Mouse (Mus musculus): ENCODE data around the gene Cbr4. TPM values are rescaled to one million over a fixed set of nuclear protein-coding genes. Genes with fewer than 3 reads are reported as not detected.

Cbr4 gene
- total RNA-seq, 2 experiments from 2014 or later = 11.5 to 23.9 TPM

GRCm38 (mm10) chr8:61486923-61487529 is 508 bp upstream of the Cbr4 start:
- 0 out of 2 replicates have a peak, but pooled peaks have one; percentile 1 for ATAC-seq (ENCODE audit: poor library complexity, severe bottlenecking)

GRCm38 (mm10) chr8:61488631-61489030 is 1.1 kb downstream of the Cbr4 start:
- no peak for ATAC-seq (ENCODE audit: poor library complexity, severe bottlenecking)

DNA sequence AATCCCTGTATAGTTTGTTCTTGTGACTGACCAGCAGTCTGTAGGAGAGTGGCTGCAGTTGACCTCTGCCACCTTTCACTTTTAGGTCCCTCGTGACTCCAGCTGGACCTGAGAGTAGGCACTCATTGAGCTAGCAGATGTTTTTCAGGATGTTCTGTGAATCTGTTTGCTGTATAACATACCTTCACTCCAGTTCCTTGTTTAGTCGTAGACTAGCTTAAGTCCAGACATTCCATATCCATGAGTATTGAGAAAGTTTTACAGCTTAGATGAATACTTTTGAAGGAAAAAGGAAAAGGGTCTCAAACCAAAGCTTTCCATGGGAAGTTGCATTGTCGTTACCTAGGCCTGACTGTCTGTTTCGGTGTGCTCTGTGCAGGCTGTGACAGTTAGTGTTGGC is 9.6 kb downstream of the Cbr4 start:
- ATAC-seq (ENCODE audit: poor library complexity, severe bottlenecking) = no peak

- ATAC-seq (ENCODE audit: poor library complexity, severe bottlenecking) = no peak
These were observed 11.5 kb downstream of the Cbr4 start for GRCm38 (mm10) chr8:61499035-61499434.

DNA sequence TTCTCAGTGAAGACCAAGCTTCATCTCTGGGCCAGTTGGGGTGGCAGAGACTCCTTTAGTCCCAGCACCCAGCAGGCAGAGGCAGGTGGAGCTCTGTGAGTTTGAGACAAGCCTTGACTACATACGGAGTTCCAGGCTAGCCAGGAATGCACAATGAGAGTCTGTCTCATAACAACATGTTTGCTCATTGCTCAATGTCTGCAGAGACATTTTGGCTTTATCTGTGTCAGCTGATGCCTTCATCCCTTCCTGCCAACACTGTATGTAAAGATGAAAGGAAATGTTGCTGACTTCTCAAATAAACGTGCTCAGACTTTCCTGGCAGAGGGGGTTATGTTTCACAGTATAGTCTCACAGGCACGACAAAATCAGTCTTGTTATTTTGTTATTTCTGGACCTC is 13.4 kb downstream of the Cbr4 start:
- ATAC-seq (ENCODE audit: poor library complexity, severe bottlenecking) = no peak

- ATAC-seq (ENCODE audit: poor library complexity, severe bottlenecking) = no peak
These were observed 14.7 kb downstream of the Cbr4 start for GRCm38 (mm10) chr8:61502277-61502676.

- ATAC-seq (ENCODE audit: poor library complexity, severe bottlenecking) = no peak
These were observed 27.8 kb downstream of the Cbr4 start for GRCm38 (mm10) chr8:61515110-61515930.

DNA sequence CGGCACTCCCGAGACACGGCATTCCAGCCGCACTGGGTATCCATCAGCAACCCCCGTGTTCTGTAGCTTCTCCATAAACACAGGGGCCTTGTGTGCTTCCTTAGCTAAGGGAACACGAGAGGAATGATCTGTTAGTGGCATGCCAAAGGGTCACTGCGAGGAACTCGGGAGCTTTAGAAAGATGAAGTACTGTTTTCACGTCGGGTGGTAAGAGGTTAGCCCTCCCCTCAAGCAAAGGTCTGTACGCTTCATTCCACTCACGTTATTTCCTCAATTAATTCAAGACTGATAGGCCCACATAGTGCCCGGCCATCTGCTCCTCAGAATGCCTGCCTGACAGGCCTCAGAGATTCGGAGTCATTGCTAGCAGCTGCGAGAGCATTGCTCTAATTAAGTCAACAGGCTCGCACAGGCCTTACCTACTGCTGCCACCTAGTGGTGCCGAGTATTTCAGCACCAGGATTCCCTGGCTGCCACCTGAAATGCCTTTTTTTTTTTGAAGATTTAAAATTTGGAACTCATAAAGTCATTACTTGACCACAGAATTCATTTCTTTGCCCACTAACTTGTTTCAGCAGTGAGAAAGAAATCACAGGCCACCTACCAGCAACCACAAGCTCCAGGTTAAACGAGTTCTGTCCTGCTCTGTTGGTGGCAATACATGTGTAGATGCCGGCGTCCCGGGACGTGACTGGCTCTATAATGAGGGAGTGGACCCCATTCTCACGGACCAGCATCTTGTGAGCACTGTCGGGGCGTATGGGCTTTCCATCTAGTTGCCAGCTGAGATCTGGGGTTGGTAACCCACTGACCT is 28.6 kb downstream of the Cbr4 start:
- peak; percentile 76 for ATAC-seq (ENCODE audit: poor library complexity, severe bottlenecking)

- ATAC-seq (ENCODE audit: poor library complexity, severe bottlenecking) = no peak
These were observed 29.4 kb downstream of the Cbr4 start for GRCm38 (mm10) chr8:61516745-61517501.

GRCm38 (mm10) chr8:61517502-61518185 is 30.1 kb downstream of the Cbr4 start:
- ATAC-seq (ENCODE audit: poor library complexity, severe bottlenecking) = peak; percentile 82

DNA sequence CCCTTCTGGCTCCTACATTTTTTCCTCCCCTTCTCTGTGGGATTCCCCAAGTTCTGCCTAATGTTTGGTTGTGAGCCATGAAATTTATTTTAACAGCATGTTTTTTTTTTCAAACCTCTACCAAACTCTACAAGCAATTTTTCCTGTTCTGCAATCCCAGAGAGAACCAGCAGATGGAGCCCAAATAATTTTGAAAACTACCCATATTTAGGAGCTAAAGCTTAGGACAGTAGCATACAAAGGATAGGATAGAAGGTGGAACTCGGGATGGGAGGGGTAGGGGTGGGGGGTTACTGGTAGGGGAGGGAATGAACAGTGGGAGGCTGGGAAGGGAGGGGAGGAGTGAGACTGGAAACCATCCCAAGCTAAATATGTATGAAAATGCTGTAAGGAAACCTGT is 34.6 kb downstream of the Cbr4 start:
- ATAC-seq (ENCODE audit: poor library complexity, severe bottlenecking) = no peak

DNA sequence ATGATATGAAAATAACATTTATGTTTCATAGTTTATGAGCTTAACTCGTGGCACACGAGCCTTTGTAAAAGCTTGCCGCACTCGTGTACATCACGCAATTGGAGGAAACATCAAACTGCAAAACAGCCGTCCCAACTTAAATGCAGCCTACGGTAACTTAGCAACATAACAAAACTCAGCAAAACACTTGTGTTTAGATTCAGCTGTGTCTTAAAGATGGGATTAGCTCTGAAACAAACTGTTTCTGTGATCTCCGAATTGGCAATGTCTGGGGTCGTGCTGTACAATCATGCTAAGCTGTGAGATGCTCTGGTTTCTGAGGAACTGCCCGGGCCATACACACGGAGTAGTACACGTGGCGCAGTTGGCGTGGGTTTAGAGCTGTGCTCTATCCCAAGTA is 39.5 kb downstream of the Cbr4 start:
- ATAC-seq (ENCODE audit: poor library complexity, severe bottlenecking) = no peak

- no peak for ATAC-seq (ENCODE audit: poor library complexity, severe bottlenecking)
These were observed 40.7 kb downstream of the Cbr4 start for GRCm38 (mm10) chr8:61528197-61528596.

GRCm38 (mm10) chr8:61528642-61529041 is 41.1 kb downstream of the Cbr4 start:
- no peak for ATAC-seq (ENCODE audit: poor library complexity, severe bottlenecking)

- ATAC-seq (ENCODE audit: poor library complexity, severe bottlenecking) = no peak
These were observed 44.6 kb downstream of the Cbr4 start for GRCm38 (mm10) chr8:61531944-61532795.

- no peak for ATAC-seq (ENCODE audit: poor library complexity, severe bottlenecking)
These were observed 45.3 kb downstream of the Cbr4 start for GRCm38 (mm10) chr8:61532831-61533230.

GRCm38 (mm10) chr8:61533356-61533926 is 45.9 kb downstream of the Cbr4 start:
- no peak for ATAC-seq (ENCODE audit: poor library complexity, severe bottlenecking)

- ATAC-seq (ENCODE audit: poor library complexity, severe bottlenecking) = no peak
These were observed 47.9 kb downstream of the Cbr4 start for GRCm38 (mm10) chr8:61535472-61535871.

DNA sequence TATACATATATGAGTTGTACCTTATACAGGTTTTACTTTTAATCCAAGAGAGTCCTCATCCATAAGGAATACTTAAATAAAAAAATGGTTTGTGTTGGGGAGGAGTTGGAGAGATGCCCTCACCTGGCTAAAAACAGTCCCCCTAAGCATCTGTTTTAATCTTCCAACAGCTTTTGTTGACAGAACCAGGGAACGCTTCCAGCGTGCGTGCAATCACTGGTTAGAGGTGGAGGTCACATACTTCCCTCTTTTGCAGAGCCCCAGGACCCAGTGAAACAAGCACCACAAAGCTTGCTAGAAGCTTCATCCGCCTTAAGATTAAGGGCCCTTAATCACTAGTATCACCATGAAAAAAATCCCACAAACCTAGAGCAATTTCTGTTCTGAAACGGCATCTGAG is 49.9 kb downstream of the Cbr4 start:
- no peak for ATAC-seq (ENCODE audit: poor library complexity, severe bottlenecking)
